Mouse (Mus musculus) thymus, postnatal 0 days (tissue): ENCODE data around the gene Mvd. TPM values are rescaled to one million over a fixed set of nuclear protein-coding genes. Genes with fewer than 3 reads are reported as not detected.

ENCODE experiments used
- DNase-seq: peaks from one replicate; pipeline ENCODE4 v3.0.0-alpha.2; 2015; ENCODE audit warnings: low spot score
- microRNA-seq: library from miRNA; unstranded; fragments of <30 nt; microRNA quantifications from one replicate; pipeline ENCODE4, GENCODE M21; 2016; ENCODE audit warnings: borderline number of aligned reads
- polyA plus RNA-seq: library from polyadenylated mRNA; unstranded; fragments of >200 nt; fragmentation: Nextera tagmentation; extraction: Ambion mirVana; gene quantifications from 2 replicates; pipeline ENCODE4 v1.2.1, GENCODE M21; 2015

Mvd gene
- polyA plus RNA-seq, 1 experiment from 2014 or later, result 17.4 TPM

GRCm38 (mm10) chr8:122428163-122428562 is 15.1 kb downstream of the Mvd start:
- no peak for DNase-seq

DNA sequence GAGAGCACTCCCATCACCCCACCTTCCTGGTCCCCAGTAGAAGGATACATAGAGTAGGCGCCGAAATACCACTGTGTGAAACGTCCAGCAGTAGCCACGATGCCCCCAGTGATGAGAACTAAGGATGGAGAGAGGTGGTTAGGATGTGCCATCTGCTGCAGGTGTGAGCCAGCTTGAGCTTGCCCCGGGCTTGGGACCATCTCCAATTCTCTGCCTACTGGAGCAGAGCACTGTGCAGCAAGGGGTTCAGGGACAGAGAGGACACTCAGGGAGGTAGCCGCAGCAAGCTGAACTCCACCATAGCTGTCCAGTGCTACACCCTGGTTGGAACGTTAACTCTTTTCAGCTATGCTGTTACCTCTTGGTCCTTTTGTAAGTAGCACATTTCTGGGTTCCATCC is 15.6 kb downstream of the Mvd start:
- no peak for DNase-seq

DNA sequence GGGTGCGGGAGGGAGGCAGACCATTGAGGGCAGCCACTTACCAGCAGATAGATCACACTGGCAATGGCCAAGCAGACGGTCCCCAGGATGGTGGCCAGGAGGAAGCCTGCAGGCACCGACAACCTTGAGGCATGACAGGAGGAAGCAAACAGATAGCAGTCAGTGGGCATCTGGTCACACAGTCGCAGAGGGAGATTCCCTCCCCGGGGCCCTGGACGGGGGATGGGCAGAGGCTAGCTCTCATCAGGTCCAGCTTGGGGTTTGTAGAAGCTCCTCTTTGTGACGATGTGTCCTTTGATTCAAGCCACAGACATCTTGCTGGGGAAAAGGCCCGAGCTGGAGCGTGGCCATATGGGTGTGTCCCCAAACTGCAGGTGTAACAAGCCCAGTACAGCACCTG is 17.1 kb downstream of the Mvd start:
- no peak for DNase-seq

- DNase-seq, result no peak
Observed at GRCm38 (mm10) chr8:122423659-122424058, 19.6 kb downstream of the Mvd start.

DNA sequence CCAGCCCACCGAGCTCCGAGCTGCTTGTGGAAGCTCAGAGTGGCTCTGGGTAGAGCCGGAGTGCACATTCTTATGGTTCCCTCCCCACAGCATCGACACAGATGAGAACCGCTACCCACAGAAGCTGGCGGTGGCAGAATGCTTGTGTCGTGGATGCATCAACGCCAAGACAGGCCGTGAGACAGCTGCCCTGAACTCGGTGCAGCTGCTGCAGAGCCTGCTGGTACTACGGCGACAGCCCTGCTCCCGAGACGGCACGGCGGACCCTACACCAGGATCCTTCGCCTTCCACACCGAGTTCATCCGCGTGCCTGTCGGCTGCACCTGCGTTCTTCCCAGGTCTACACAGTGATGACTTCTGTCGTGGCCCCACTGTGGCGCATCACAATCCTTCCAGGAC is 20.0 kb downstream of the Mvd start:
- no peak for DNase-seq

GRCm38 (mm10) chr8:122421376-122422070 is 21.7 kb downstream of the Mvd start, which contains the start of gene Il17c:
TSS of gene Il17c (plus strand) at chr8:122422020.
- no peak for DNase-seq

DNA sequence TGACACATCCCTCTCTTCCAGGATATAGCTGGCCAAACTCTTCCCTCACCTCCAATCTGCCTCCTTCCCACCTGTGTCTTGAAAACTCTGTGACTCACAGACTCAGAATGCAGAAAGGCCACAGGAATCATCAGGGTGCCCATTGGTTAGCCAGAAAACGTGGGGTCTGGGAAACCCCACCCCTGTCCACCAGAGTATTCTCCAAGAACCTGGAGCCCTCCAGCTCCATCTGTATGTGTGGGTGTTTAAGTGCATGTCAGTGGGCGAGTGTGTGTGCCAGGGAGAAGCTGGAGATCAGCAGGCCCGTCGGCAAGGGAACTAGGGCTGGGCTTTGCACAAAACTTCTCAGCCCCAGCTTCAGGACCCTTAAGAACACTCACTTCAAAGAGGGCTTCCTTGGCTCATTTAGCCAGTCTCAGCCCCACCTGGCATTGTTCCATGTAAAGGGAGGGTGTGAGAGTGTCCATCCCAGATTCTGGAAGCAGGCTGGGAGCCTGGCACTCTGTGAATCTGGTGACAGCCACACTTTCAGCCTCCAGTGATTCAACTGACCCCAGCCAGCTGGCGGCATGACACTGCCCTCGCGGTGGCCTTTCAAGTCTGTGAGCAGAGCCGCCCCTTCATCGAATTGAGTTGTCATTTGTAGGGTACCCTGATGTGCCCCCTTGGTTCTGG is 23.2 kb downstream of the Mvd start:
- no peak for DNase-seq

DNA sequence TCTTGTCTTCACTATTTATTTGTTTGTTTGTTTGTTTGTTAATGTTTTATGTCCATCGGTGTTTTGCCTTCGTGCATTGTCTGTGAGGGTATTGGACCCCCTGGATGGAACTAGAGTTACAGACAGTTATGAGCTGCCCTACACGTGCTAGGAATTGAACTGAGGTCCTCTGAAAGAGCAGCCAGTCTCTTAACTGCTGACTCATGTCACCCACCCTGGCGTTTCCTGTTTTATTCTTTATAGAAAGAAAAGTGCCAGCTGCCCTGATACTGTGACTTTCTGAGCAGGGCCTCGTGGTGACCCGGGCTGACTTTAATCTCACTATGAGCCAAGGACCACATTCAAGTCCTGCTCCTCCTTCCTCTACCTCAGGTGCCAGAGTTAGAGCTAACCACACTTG is 27.7 kb downstream of the Mvd start:
- no peak for DNase-seq

GRCm38 (mm10) chr8:122414311-122414710 is 28.9 kb downstream of the Mvd start:
- DNase-seq, result no peak

GRCm38 (mm10) chr8:122407678-122408077 is 35.5 kb downstream of the Mvd start:
- DNase-seq, result no peak

DNA sequence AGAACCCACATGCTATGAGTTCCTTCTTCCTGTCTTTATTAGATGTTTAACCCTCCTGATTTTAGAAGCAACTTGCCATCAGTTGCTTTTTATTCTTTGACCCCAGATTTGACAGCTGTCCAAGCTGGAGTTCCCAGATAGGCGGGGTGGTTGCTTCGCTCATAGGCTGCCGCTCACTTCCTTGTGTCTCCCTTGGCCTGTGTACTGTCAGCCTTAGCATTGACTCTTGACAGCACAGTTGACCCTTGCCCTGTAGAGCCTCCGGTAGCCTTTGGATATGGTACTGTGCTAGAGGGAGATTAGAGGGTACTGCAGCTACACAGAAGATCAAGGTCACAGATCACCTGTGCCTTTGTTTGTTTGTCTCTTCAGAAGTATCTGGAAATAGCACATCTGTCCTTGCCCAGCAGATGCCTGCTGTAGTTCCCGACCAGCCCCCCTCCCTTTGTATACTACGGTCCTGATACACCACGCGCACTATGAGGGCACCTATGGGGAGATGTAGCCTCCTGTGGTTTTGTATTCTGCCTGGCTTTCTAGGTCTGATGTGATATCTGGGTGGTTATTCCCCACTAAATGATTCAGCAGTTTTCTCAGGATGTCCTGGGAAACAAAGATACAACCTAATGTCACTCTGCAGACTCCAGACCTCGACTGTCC is 37.9 kb downstream of the Mvd start:
- no peak for DNase-seq

DNA sequence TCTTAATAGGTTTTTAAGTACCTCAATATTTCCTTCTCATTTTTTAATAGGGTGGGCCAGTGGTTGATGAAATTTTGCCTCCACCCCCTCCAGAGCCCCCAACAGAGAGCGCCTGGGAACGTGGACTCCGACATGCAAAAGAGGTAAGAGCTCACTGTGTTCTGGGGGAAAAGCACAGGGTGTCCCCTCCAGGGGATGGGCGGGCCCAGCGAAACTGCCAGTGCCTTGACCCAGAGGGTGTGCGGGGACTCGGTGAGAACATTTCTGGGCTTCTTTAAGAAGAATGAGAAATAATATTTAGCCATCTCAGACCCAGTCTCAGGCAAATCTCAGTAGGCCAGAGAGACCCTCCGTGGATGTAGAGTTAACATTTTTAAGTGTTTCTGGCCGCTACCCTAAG is 45.0 kb downstream of the Mvd start:
- no peak for DNase-seq

- DNase-seq, result no peak
Observed at GRCm38 (mm10) chr8:122395291-122395690, 47.9 kb downstream of the Mvd start.

DNA sequence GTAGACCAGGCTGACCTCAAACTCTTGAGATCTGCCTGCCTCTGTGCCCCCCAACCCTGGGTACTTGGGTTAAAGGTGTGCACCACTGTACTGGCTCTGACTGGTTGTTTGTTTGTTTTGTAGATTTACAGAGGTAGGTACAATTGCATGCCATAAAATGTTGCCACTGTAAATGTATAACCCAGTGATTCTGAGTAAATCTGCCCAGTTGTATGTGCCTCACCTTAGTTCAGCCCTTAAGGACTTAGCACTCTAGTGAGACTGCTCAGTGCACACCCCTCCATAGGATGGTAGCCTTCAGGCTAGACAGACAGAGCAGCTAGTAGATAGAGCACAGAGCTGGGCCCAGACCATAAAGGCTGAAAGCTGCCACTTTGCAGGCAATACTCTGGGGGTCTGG is 49.5 kb downstream of the Mvd start:
- DNase-seq, result no peak

- no peak for DNase-seq
Observed at GRCm38 (mm10) chr8:122390758-122391157, 52.5 kb downstream of the Mvd start.

DNA sequence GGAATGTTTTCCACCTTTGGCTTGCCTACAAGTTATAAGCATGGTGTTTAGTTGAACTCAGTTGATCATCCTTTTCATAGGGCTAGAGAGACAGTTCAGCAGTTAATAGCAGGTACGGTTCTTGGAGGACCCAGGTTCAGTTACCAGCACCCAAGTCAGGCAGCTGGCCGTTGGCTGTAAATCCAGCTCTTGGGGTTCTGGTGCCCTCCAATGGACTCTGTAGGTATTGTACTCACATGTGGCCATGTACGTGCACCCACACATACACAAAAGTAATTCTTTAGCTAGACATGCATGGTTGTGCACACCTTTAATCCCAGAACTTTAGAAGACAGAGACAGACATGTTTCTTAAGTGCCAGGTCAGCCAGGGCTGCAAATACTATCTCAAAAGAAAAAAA is 53.9 kb downstream of the Mvd start:
- no peak for DNase-seq

Small RNA genes within 50 kb of the gene (microRNA-seq; reads per million reads assigned to microRNA genes)
- gene Gm24366, result not detected

Other genes starting within 250 kb of the Mvd start
- 3.9 and 5.4 TPM in 2 replicates for gene Zfpm1, start 161.3 kb downstream of the Mvd start, polyA plus RNA-seq
- gene Trhr2, start 82.7 kb downstream of the Mvd start, polyA plus RNA-seq, result not detected in 2 replicates
- gene Zc3h18, start 66.8 kb downstream of the Mvd start, polyA plus RNA-seq, result 41.0 and 41.7 TPM in 2 replicates
- 0.26 and 0.37 TPM in 2 replicates for gene Il17c, start 21.4 kb downstream of the Mvd start, polyA plus RNA-seq
- 540 and 564 TPM in 2 replicates for gene Cyba, start 10.5 kb downstream of the Mvd start, polyA plus RNA-seq
- gene Snai3, start 17.3 kb upstream of the Mvd start, polyA plus RNA-seq, result 37.5 TPM in 2 replicates
- gene Rnf166, start 32.6 kb upstream of the Mvd start, polyA plus RNA-seq, result 98.0 and 108 TPM in 2 replicates
- 72.9 and 75.3 TPM in 2 replicates for gene Ctu2, start 32.7 kb upstream of the Mvd start, polyA plus RNA-seq
- gene Piezo1, start 107.9 kb upstream of the Mvd start, polyA plus RNA-seq, result 5.2 and 6.9 TPM in 2 replicates
- 50.6 and 51.1 TPM in 2 replicates for gene Cdt1, start 124.6 kb upstream of the Mvd start, polyA plus RNA-seq
- 173 and 174 TPM in 2 replicates for gene Aprt, start 133.5 kb upstream of the Mvd start, polyA plus RNA-seq
- 10.5 and 11.7 TPM in 2 replicates for gene Galns, start 168.0 kb upstream of the Mvd start, polyA plus RNA-seq
- gene Trappc2l, start 168.2 kb upstream of the Mvd start, polyA plus RNA-seq, result 52.9 and 56.9 TPM in 2 replicates
- gene Pabpn1l, start 179.3 kb upstream of the Mvd start, polyA plus RNA-seq, result 0.36 and 0.43 TPM in 2 replicates